Mouse (Mus musculus) mouse embryonic stem cell (cell line): ENCODE results near the gene Gm45785.

Experiments used
- in situ Hi-C, 2 experiments: fragments of 300-500 bp; cut with MboI; formaldehyde crosslinking; loops; 1 replicate in 1 of 2; 3 replicates in 1 of 2; pipeline ENCODE4 v1.14.3; 2019 to 2020; ENCODE audit warnings: low sequenced_read_pairs in 2 of 2, low pct_unique_long_range_greater_than_20kb in 1 of 2, mixed read lengths in 1 of 2; ENCODE audit not compliant: unreplicated experiment in 1 of 2

Gene Gm45785

DNA sequence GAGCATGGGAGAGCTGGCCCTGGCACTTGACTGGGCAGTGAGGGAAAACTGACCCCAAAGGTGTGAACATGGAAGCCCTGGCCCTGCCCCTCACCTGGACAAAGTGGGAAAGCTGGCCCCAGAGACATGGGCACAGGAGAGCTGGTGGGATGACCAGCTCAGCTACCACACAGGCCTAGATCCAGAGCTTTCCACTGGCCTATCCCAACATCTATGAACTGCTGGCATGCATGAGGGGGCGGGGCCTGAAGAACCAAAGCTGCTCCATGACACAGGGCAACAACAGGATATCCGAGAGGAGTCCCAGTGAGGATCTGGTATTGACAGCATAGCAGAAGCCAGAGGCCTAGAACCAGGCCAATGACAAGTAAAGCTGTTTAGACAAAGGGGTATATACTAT lies 57.9 kb downstream of the Gm45785 start:
- in situ Hi-C loops = loop anchor here in 1 of 2 experiments (10.0 kb wide), 1 partner anchor 603 kb away; no protein-coding TSS in a partner anchor

DNA sequence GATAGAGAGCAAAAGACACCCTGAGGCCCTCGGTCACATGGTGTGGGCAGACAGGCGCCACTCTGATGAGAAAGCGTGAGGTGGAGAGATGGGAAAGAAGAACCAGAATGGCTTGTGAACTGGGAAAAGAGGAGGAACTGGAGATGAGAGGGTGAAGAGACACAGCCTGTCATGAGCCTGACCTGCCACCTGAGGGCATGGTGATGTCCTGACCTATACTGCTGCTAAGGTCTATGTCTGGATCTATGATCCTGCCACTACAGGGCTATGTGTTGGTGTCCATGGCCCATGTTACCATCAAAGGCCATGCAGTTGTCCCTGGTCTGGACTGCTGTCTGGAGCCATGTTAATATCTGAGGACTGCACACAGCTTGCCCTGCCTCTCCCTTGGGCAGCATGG lies 58.5 kb downstream of the Gm45785 start:
- in situ Hi-C loops = loop anchor here in 1 of 2 experiments (10.0 kb wide), 1 partner anchor 603 kb away; no protein-coding TSS in a partner anchor

DNA sequence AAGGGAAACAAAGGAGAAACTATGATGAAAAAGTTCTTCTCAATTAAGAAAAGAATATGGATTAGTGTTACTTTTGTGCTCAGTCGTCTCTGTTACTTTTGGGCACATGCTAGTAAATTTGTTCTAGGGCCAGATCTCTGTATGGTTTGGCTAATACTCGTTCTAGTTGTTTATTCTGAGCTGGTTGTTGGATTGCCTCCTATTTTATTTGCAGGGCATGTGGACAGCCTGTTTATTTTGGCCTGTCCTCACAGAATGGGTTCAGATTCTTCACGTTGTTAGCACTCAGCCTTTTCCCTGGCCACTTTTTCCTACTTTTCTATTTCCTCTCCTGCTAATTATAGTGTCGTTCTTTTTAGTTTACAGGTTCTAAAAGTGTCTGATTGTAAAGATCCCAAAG lies 62.6 kb downstream of the Gm45785 start:
- in situ Hi-C loops = loop anchor here in 1 of 2 experiments (10.0 kb wide), 1 partner anchor 599 kb away; no protein-coding TSS in a partner anchor

DNA sequence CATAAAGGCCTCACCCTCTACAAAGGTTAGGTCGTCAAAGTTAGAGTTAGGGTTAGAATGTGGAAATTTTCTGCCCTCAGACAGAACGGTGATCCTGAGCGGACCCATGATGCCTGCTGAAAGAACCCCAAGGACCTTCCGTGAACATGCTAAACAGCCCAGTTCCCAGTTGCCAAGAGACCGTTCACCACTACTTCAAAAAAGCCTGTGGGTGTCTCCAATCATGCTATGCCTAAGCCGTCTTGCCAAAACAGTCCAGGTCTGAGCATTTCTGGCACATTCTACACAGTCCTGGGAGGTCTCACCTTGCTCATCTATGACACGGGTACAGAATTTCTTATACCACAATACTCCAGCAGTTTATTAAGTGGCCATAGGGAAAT lies 68.1 kb downstream of the Gm45785 start:
- in situ Hi-C loops = no loop called here

DNA sequence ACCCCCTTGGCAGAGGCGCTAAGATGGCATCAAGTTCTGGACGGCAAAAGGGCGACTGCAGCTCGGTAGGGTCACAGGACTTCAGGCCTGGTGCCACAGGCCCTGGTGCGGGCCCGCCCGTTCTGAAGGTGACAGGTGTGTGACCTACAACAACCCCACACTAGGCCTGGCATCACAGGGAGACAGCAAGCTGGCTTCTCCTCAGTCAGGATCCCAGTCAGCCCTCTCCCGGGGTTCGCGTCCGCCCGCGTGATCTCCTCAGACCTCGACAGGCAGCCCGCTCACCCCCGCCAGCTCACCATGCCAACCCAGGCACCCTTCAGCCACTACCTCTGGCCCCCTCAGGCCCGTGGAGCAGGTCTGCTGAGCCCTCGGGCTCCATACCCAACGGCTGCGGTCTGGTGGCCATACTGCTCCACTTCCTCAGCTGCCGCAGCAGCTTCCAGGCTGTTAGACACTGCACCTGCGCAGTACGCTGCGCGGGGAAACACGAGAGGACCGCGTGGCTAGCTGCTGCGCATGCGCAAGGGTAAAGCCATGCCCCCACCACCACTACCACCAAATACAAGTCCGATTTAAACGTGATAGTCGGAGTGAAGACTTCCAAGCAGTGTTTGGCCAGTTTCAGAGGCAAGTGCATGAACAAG lies 68.6 kb downstream of the Gm45785 start, which contains the start of gene Syce1:
Gene Syce1 (minus strand): TSS at position 447 of the 647 bp plus-strand sequence.
- in situ Hi-C loops = no loop called here

DNA sequence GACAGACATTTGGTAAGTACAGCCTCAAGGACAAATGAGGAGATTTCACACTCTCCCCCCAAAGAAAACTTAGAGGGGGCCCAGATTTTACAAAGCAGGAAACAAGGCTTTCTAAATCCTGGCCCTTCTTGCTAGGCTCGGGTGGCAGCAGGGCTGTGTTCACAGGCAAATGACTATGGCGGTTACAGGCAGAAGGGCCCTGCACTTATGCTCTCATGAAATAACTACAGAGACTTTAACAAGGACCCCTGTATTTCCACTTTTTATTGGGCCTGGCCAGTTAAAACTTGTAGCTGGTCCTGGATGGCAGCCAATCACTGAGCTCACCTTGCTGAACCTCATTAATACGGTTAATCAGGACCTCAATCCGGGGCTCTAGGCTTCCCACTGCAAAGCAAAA lies 75.6 kb downstream of the Gm45785 start:
- in situ Hi-C loops = no loop called here
